Mouse (Mus musculus) granulocyte monocyte progenitor cell, adult 5-6 weeks (primary cell): ENCODE data around the gene Gdap1l1. TPM values are rescaled to one million over a fixed set of nuclear protein-coding genes. Genes with fewer than 3 reads are reported as not detected.
"Not testable (repeated sequence)": the region's sequence is repeated elsewhere in the genome, so short reads cannot be mapped to it uniquely, and the experiment has no call there.

ENCODE experiments used
- ATAC-seq: replicated peaks from 2 replicates; pipeline ENCODE4 v1.8.0; 2016; ENCODE audit warnings: mild to moderate bottlenecking, moderate TSS enrichment, inconsistent platforms; ENCODE audit not compliant: poor library complexity, severe bottlenecking
- total RNA-seq, 2 experiments: library from RNA; stranded (forward) in 1 of 2; stranded (reverse) in 1 of 2; fragments of 200-712, 200-1000 nt in 1 of 2; fragments of >200 nt in 1 of 2; fragmentation: Nextera tagmentation in 1 of 2; gene quantifications; 2 replicates each; pipeline ENCODE4 v1.2.3; 2014 to 2017

Gene Gdap1l1
- total RNA-seq, 2 experiments from 2014 or later, result not detected

DNA sequence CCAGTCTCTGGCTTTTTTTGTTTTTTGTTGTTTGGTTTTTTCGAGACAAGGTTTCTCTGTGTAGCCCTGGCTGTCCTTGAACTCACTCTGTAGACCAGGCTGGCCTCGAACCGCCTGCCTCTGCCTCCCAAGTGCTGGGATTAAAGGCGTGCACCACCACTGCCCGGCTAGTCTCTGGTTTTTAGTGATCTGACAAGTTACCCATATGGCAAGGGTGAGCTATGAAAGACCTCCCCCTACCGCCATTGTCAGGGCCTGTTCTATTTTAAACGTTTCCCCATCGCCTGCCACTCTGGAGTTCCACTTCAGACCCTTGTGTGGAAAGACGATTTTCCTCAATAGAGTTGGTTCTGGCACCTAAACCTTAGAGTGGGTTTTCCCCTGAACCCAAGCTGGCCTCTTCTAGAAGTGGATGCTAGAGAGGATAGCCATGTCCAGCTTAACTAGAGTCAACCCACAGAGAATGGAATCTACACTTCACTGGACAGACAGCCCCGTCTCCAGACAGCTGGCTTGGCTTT, 17.9 kb upstream of the Gdap1l1 start:
- no peak for ATAC-seq

DNA sequence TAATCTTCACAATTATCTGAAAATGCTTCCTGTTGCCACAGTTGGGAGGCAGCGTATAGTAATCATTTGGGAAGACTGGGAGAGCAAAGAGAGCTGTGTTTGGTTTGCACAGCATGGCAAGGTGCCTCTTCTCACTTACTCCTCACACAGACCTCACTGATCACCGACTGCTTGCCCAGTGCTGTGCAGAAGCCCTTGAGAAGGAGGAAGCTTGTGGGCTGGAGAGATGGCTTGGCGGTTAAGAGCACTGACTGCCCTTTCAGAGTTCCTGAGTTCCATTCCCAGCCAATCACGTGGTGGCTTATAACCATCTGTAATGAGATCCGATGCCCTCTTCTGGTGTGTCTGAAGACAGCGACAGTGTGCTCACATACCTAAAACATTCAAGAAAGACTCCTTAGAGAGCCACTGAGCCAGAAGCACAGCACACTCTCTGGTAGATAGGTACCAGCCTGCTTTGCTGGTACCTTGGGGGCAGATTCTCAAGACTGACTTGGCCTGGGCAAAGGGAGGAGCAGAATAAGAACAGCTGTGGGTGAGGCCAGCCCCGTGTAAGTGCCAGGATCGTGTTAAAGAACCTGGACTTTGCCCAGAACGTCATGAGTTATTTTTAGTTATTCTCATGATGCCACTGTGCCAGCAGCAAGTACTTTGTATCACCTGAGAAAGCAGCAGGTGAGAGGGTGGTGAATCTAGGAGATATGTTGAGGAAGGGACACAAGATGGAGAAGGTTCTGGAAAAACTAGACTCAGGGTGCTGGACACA, 15.2 kb upstream of the Gdap1l1 start:
- ATAC-seq, result 0 out of 2 replicates have a peak, but pooled peaks have one; percentile 11

- ATAC-seq, result no peak
Measured at GRCm38 (mm10) chr2:163424597-163424996, 13.7 kb upstream of the Gdap1l1 start, which contains the start of gene Oser1. Gene Oser1 (minus strand): TSS chr2:163424697.

- no peak for ATAC-seq
Measured at GRCm38 (mm10) chr2:163428346-163429011, 9.8 kb upstream of the Gdap1l1 start.

- no peak for ATAC-seq
Measured at GRCm38 (mm10) chr2:163431289-163431688, 7.0 kb upstream of the Gdap1l1 start.

DNA sequence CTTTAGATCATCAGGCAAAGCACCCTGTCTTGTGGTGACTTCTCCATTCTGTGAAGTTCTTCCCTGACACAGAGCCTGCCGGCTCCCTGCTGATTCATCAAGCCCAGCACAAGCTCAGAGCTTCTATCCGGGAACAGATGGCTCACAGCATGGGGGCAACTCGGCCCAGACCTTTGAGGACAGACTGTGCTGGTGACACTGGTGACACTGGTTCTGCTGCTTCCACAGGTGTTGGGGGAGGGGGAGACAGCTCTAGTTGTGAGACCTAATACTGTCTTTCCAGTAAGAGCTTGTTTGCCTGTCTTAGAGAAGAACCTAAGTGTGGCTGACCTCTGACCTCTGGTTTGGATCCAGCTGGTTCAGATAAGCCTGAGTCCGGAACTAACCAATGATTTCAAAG, 4.3 kb upstream of the Gdap1l1 start:
- peak; percentile 20; the same call in 1 of the 2 replicates for ATAC-seq

DNA sequence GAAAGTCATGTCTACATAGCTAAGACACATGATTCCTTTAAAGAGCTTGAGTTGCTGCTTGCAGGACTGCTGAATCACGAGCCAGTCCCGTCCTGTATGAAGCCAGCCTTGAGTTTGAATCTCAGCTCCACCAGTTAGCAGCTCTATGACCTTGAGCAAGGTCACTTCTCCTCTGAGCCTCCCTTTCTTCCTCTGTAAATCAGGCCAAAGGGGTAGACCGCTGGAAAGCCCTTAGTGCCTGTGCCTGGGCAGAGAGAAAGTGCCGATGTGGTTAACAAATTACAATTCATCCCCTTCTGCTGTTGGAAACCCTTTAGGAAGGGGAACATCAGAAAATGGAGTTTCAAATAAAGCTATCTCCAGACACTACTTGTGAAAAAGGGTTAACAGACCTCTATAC, 476 bp upstream of the Gdap1l1 start:
- ATAC-seq, result no peak

DNA sequence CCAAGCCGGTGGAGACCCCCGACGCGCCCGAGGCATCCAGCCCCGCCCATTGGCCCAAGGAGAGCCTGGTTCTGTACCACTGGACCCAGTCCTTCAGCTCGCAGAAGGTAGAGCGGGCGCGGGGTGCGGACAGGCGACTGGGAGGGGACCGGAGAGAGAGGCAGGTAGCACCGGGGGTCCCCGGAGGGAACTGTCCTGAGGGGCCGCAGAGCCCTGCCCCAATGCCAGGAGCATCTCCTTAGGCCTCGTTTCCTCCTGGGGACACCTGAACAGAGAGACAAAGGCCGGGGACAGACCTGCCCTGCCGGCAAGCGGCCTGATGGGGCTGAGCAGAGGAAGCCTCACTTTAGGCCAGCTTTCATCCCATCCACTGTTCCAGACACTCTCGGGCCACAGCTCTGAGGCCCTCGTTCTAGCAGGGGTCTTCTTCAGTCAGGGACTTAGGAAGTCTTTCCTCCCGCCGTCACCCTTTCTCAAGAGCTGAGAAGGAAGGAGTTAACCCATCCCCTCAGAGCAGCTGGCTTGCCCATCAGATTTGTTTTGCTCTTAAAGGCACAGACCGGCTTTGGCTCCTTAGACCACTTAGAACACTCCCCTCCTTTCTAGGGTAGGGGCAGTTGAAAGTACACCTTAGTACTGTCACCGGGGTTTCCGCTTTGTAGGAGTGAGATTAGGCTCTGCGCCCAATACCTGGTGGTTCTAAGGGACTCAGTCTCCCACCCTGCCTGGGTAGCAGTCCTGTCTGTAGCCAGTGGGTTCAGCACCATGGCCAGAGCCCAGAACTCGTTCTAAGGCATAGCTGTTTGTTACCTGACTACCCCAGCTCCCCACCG, 559 bp downstream of the Gdap1l1 start:
- peak; percentile 43; the same call in 1 of the 2 replicates for ATAC-seq

DNA sequence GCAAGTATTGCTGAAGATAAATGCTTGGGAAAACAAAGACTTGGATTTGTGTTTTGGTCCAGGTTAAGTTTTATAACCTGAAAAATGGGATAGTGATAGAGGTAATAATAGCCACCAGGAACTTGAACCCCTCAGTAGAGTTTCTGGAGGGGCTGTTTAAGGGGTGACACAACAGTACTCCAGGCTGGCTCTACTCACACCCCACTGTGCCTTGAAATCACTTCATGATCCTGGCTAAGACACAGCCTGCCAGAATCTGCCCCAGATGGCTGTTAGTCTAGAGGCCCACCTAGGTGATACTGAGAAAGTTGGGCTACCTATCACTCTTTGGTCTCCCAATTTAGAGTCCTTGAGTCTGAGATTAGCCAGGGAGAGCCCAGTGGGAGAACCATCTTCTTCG, 1.2 kb downstream of the Gdap1l1 start:
- ATAC-seq, result no peak

GRCm38 (mm10) chr2:163443543-163443942, 5.3 kb downstream of the Gdap1l1 start:
- ATAC-seq, result no peak

DNA sequence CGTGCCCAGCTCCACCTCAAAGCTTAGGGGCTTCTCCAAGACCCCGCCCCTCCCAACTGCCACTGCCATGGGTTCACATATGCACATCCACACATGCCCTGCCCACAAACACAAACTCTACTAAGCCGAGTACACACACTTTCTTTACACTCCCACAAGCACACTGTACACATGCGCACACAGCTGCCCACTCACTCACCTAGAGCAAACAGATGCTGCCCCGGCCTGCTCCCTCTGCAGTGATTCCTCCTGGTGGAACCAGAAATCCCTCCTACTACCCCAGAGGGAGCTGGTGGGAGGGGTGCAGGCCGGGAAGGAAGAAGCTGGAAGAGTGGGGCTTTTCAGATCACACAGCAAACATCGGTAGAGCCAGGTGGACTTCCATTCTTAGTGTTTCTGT, 5.7 kb downstream of the Gdap1l1 start:
- ATAC-seq, result no peak

DNA sequence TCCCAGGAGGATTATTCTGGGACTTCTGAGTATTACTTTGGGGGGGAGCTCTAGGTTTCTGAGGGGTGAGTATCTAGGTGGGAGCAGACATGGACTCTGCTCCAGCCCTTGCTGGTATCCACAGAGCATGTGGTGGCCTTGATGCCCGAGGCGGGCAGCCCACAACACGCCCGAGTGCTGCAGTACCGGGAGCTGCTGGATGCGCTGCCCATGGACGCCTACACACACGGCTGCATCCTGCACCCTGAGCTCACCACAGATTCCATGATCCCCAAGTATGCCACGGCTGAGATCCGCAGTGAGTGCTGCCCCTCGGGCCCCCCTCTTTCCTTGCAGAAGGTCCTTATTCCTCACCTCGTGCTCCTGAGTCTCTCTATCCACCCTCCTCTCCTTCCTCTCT, 9.1 kb downstream of the Gdap1l1 start:
- ATAC-seq, result no peak

- no peak for ATAC-seq
Measured at GRCm38 (mm10) chr2:163449276-163449675, 11.0 kb downstream of the Gdap1l1 start.

GRCm38 (mm10) chr2:163450668-163451295, 12.5 kb downstream of the Gdap1l1 start:
- no peak for ATAC-seq

DNA sequence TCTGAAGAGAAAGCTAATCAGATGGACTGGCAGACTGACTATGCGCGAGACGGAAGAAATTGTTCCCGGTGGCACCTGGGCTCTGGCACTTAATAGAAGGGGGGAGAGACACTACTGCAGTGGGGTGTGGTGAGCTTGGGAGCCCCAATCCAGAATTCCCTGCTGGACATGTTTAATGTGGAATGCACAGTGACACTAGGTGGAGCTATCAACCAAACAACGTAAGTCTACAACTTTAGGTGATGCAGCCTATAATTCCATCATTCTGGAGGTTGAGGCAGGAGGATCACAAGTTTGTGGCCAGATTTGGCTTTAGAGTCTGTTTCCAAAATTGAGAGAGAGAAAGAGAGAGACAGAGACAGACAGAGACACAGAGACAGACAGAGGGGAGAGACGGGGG, 14.5 kb downstream of the Gdap1l1 start:
- ATAC-seq, result no peak

DNA sequence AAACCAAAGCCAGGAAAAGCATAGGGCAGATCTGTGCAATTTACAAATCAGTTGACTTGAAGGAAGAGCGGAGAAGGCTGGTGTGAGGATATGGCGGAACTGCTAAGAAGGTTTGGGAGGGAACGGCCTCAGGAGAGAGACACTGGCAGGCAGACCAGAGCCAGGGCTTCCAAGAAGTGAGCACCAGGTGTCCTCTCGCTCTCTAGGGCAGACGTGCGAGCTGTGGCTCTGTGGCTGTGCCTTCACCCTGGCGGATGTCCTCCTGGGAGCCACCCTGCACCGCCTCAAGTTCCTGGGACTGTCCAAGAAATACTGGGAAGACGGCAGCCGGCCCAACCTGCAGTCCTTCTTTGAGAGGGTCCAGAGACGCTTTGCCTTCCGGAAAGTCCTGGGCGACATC, 15.1 kb downstream of the Gdap1l1 start:
- ATAC-seq, result no peak

DNA sequence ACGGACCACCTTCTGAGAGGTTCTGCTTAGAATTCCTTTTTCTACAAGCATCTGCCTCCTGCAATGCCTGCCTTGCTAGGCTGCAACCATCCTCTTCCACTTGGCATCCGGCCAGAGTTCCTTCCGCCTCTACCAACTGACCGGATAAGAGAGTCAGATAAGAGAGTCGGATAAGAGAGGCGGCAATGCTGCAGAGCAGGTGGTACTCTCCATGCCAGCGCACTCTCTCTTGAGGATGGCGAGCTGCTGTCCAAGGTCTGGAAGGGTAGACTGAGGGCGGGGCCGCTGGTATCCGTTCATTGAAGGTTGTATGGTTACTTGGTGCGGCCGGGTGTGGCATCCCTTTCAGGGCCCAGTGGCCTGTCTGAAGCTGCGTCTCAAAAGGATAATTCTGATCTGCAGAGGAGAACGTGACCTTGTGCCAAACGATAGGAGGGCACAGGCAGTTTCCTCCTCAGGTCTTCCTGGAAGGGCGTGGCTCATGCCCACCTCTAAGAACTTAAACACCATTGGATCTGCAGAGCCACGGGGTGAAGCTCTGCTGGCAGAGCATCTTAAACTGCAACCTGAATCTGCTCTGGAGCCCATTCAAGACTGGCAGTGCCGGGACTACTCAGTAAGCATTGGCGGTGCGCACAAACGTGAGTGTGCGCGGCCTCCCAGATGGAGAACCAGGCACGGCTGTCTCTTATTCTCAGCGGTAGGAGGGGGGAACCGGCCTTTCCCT, 20.4 kb downstream of the Gdap1l1 start:
- ATAC-seq, result peak; percentile 67

DNA sequence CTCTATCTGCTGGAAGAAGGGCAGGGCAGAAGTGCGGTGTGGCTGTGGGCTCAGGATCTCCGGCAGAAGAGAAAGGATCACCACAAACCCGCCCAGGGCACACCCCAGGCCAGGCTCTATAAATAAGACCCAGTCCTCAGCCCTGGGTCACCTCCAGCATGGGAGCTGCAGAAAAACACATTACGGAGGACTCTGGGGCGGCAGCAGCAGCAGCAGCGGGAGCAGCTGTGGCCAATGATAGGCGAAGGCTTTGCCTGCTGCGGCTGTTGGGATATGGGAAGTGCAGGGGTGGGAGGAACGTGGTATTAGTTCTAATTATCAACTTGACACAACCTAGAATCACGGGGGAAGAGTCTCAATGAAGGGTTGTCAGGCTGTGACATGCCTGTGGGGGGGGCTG, 21.1 kb downstream of the Gdap1l1 start:
- no peak for ATAC-seq

GRCm38 (mm10) chr2:163460622-163461021, 22.3 kb downstream of the Gdap1l1 start:
- no peak for ATAC-seq

DNA sequence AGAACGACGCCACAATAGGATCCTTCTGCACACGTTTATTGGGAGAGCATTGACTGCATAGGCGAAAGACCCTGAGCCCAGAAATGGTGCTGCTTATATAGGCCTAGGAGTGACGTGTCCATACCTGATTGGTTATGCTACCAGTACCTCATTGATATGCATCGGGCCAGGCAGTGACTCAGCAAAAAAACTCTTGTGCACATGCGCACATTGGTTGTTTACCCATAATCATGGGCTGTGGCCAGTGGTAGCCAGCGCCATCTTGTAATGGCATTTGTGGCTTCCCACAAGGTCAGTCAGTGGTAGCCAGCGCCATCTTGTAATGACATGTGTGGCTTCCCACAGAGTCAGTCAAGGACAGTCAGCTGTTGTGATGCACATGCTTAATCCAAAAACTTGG, 23.0 kb downstream of the Gdap1l1 start:
- not testable (repeated sequence) for ATAC-seq
